Mouse (Mus musculus): ENCODE measurements around the gene 5031439G07Rik.

- no peak for TF ChIP-seq CTCF (IDR thresholded peaks at IDR 0.05; ENCODE audit: control insufficient read depth, insufficient read depth, low read length)
- no peak for TF ChIP-seq POLR2A (IDR thresholded peaks at IDR 0.05; ENCODE audit: borderline replicate concordance, control insufficient read depth, low read depth, low read length)
Measured at GRCm38 (mm10) chr15:84986171-84987019, 2.0 kb downstream of the 5031439G07Rik start.
